Mouse (Mus musculus) bone marrow macrophage, adult 2 months (primary cell): Measurements from ENCODE around the gene Sumo3.

ENCODE experiments used
- CTCF ChIP-seq: IDR thresholded peaks from 2 replicates; pipeline ENCODE4 v1.5.1; 2012; ENCODE audit warnings: low read depth, mild to moderate bottlenecking, low read length, moderate library complexity
- POLR2A ChIP-seq: IDR thresholded peaks from 2 replicates; pipeline ENCODE4 v1.6.1; 2012; ENCODE audit warnings: mild to moderate bottlenecking, low read depth, low read length, borderline replicate concordance

- no peak for TF ChIP-seq CTCF
- TF ChIP-seq POLR2A, result no peak
These were observed 958 bp downstream of the Sumo3 start for GRCm38 (mm10) chr10:77606855-77607254.
